ENCODE assay signal across 10 mouse cellular contexts in the genomic region with DNA sequence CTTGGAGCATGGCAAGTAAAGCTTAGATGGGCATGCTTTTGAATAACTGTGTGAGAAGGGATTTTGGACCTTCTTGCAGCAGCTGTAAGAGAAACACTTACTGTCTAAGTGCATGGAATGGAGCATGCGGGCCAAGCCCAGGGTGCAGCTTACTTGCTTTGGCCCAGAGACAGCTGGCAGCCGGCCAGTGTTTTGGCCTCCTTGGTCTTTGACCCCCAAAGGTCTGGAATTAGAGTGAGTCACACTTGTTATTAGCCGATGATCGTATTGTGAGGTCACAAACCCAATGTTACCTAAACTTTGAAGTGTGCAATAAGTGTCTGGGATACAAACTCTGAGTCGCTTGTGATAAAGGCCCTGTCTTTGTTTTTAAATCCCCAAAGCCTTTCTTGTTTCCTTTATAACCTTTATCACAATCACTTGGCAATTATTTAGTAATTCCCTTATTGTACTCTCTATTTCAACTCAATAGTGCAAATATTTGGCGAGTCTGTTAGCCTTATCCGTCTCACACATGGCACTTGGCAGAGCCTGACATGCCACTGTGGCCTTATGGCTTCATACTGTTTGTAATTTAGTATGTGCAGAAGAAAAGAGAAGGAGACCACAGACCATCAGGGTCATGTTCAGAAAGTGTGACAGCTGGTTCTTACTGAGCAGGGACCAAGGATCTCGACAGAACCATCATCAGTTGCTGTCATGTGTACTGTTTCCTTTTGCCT. TPM values are rescaled to one million over a fixed set of nuclear protein-coding genes. Genes with fewer than 3 reads are reported as not detected.
DNase-seq lines count a peak whose midpoint lies in the region; ATAC-seq and TF ChIP-seq lines count a peak whose summit lies in the region.
"Had no signal": no experiment of that assay in that cellular context is flagged by ENCODE, and none has a peak within 500 bp of the region (broad histone marks: within the 10 kb centered on the region; RNA-seq: fewer than 3 reads in every experiment).

No protein-coding gene starts in this region.

- no peaks in the 10 kb centered on the region for H3K9me3 ChIP-seq in stomach, postnatal 0 days (ENCODE audit: control insufficient read depth, low read length)
- H3K9me3 ChIP-seq in hindbrain, embryonic 11.5 days (ENCODE audit: control insufficient read depth, low read length), result no peaks in the 10 kb centered on the region
- H3K9me3 ChIP-seq: midbrain, embryonic 12.5 days had no signal

- no peaks in the 10 kb centered on the region for H3K36me3 ChIP-seq in stomach, postnatal 0 days (ENCODE audit: control insufficient read depth, insufficient read depth, low read length)
- no peaks in the 10 kb centered on the region for H3K36me3 ChIP-seq in hindbrain, embryonic 11.5 days (ENCODE audit: control insufficient read depth, insufficient read depth, low read length)
- H3K36me3 ChIP-seq: midbrain, embryonic 12.5 days had no signal

- no peaks in the 10 kb centered on the region for H3K4me1 ChIP-seq in stomach, postnatal 0 days (replicated peaks; ENCODE audit: control insufficient read depth, insufficient read depth)
- H3K4me1 ChIP-seq in hindbrain, embryonic 11.5 days (replicated peaks; ENCODE audit: control insufficient read depth, insufficient read depth, low read length), result no peaks in the 10 kb centered on the region
- H3K4me1 ChIP-seq: midbrain, embryonic 12.5 days had no signal

- no peak overlapping the region for H3K4me2 ChIP-seq in stomach, postnatal 0 days (replicated peaks; ENCODE audit: low read depth)
- H3K4me2 ChIP-seq in hindbrain, embryonic 11.5 days (replicated peaks; ENCODE audit: low read depth, low read length), result no peak overlapping the region
- H3K4me2 ChIP-seq: midbrain, embryonic 12.5 days had no signal

- peak; percentile 96 for ATAC-seq in stomach, postnatal 0 days (ENCODE audit: low FRiP score, low TSS enrichment)
- no peak for ATAC-seq in hindbrain, embryonic 11.5 days (ENCODE audit: low FRiP score)
- no peak for ATAC-seq in frontal cortex, adult (ENCODE audit: low TSS enrichment)

- no peak for TF ChIP-seq CTCF in stomach, postnatal 0 days (IDR thresholded peaks at IDR 0.05; ENCODE audit: low read depth)

- H3K4me3 ChIP-seq in stomach, postnatal 0 days (ENCODE audit: low read depth, low read length), result no peak overlapping the region
- no peak overlapping the region for H3K4me3 ChIP-seq in hindbrain, embryonic 11.5 days (ENCODE audit: low read depth, low read length)
- H3K4me3 ChIP-seq: erythroblast, embryonic 14.5 days; midbrain, embryonic 12.5 days had no signal

- no peaks in the 10 kb centered on the region for H3K27me3 ChIP-seq in stomach, postnatal 0 days (ENCODE audit: control insufficient read depth, insufficient read depth, low read length)
- no peaks in the 10 kb centered on the region for H3K27me3 ChIP-seq in hindbrain, embryonic 11.5 days (ENCODE audit: control insufficient read depth, insufficient read depth, low read length)
- H3K27me3 ChIP-seq: midbrain, embryonic 12.5 days had no signal

- WGBS in large intestine, adult 2 months, result 18% methylated on average over 8 of the region's 8 CpGs
- 27% methylated on average over 8 of the region's 8 CpGs for WGBS in stomach, postnatal 0 days
- WGBS in hindbrain, embryonic 11.5 days, result 83% methylated on average over 8 of the region's 8 CpGs

- peak; percentile 20 for DNase-seq in right cerebral cortex, postnatal 14 days
- DNase-seq in right cerebral cortex, adult 2 months (ENCODE audit: low spot score in 2 of 2), result no peak
- peak; percentile 45 for DNase-seq in heart, adult 8-10 months (ENCODE audit: low spot score)
- DNase-seq in large intestine, adult 2 months (ENCODE audit: low read depth, low spot score), result peak; percentile 77
- peak; percentile 93 for DNase-seq in stomach, postnatal 0 days (ENCODE audit: low spot score)
- DNase-seq in hindbrain, embryonic 11.5 days (ENCODE audit: low spot score), result no peak
- no peak for DNase-seq in spleen, postnatal 10 days (ENCODE audit: low spot score in 2 of 2)

- no peak for TF ChIP-seq EP300 in stomach, postnatal 0 days (optimal IDR thresholded peaks at IDR 0.05)

- no peak overlapping the region for H3K9ac ChIP-seq in stomach, postnatal 0 days (ENCODE audit: low read length)
- no peak overlapping the region for H3K9ac ChIP-seq in hindbrain, embryonic 11.5 days (ENCODE audit: low read depth, low read length)
- H3K9ac ChIP-seq: midbrain, embryonic 12.5 days had no signal

- H3K27ac ChIP-seq in stomach, postnatal 0 days (replicated peaks), result no peak overlapping the region
- no peak overlapping the region for H3K27ac ChIP-seq in hindbrain, embryonic 11.5 days (ENCODE audit: low read depth, low read length)
- H3K27ac ChIP-seq: midbrain, embryonic 12.5 days had no signal

RNA-seq across cellular contexts. Expression of a gene that starts 26.8 kb away (rescaled TPM):
- not detected for total RNA-seq in heart, adult 8-10 months (2022)
- polyA plus RNA-seq in large intestine, adult 2 months (2012; rRNA removed), result 0.17 and 0.27 TPM in 2 replicates
- 0.04 and 0.18 TPM in 2 replicates for polyA plus RNA-seq in stomach, postnatal 0 days (2015; fragmentation: Nextera tagmentation; extraction: Ambion mirVana)
- polyA plus RNA-seq in hindbrain, embryonic 11.5 days (2014; fragmentation: Nextera tagmentation; extraction: Ambion mirVana), result 0.06 and 0.25 TPM in 2 replicates
- polyA plus RNA-seq: erythroblast, embryonic 14.5 days had no signal

RNA-seq across cellular contexts. Expression of a gene that starts 54.9 kb away (rescaled TPM):
- total RNA-seq in heart, adult 8-10 months (2022), result not detected
- not detected in 2 replicates for polyA plus RNA-seq in large intestine, adult 2 months (2012; rRNA removed)
- not detected in 2 replicates for polyA plus RNA-seq in stomach, postnatal 0 days (2015; fragmentation: Nextera tagmentation; extraction: Ambion mirVana)
- not detected in 2 replicates for polyA plus RNA-seq in hindbrain, embryonic 11.5 days (2014; fragmentation: Nextera tagmentation; extraction: Ambion mirVana)
- polyA plus RNA-seq: erythroblast, embryonic 14.5 days; midbrain, embryonic 12.5 days had no signal

Comparison
In these comparisons a context has a peak if more than half of its experiments do, and no peak if none do; other contexts are left out.
1. DNase-seq: peak in right cerebral cortex, postnatal 14 days (single experiment), heart, adult 8-10 months (single experiment), large intestine, adult 2 months (single experiment) and stomach, postnatal 0 days (single experiment); none in right cerebral cortex, adult 2 months (0 of 2), hindbrain, embryonic 11.5 days (single experiment) and spleen, postnatal 10 days (0 of 2).